Mouse (Mus musculus) embryo, embryonic 10.5 days (tissue): ENCODE measurements around the gene Myo10.

Source experiments
- DNase-seq: peaks from one replicate; pipeline ENCODE4 v3.0.0-alpha.2; 2015; ENCODE audit warnings: low spot score

Gene Myo10

DNA sequence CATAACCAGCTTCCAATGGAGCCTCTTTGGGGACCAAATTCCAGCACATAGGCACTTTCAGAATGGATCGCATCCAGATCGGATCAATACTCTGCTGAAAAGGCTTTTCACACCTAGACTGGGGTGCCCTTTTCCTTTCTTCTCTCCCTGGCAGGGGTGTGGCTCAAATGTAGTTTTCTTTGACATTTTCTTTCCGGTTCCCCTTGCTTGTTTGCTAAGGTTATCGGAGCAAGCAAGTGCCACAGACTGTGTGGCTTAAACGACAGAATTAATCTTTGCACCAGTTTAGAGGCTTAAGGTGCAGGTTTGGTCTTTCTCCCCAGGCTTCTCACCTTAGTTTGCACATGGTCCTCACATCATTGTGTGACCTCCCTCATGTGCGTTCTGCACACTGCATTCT is 11.1 kb upstream of the Myo10 start:
- no peak for DNase-seq

DNA sequence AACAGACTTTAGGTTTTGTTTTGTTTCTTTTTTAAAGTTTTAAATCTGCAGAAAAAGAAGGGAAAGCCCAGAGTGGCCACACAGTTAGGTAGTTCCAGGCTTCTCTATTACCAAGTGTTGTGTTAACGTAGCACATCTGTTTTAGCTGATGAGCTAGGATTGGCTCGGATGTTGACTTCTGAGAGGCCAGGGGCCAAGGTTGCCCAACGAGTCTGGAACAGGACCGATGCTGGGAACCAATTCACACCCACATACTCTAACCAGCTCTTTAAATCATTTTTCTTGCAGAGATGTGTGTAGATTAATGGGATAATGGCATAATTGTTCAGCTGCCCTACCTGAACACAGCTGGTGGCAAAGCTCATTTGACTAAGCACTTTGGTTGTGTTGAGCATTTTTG is 1.8 kb upstream of the Myo10 start:
- DNase-seq = no peak

DNA sequence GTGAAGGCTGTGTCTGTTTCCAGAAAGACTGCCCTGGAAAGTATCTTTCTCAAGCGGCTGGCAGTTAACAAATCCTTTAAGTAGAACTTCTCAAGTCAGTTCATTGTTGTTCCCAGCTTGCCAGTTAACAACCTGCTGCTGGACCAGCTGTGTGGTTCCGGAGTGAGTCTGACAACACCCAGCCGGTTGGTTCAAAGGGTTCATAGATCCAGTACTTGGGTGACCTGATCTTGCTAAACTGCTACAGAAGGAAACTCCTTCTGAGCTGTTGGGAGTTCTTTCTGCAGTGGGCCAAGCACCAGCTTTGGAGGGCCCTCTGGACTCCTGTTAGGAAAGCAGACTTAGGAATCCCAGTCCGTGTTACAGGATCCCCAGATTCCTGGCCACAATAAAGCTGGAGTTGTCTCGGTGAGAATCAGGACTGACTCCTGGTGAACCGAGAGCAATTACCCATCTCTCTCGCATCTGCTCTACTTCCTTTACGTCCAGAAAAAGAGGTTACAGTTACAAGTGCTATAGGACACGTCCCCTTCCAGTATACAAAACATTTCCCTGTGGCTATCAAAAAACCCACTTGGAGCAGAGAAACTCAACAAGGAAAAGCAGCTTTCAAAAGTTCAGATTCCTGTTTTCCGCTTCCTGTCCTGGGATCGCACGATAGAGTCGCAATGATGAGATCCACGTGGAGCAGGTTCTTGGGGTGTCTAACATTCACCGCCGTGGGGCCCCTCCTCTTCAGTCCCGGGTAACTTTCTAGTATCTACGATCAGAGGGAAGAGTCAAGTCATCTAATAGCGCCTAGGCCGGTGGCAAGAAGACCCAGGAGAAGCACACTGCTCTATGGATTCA is 750 bp upstream of the Myo10 start:
- peak; percentile 26 for DNase-seq

GRCm38 (mm10) chr15:25622867-25623471 is 644 bp downstream of the Myo10 start:
- peak; percentile 67 for DNase-seq

GRCm38 (mm10) chr15:25623556-25624180 is 1.3 kb downstream of the Myo10 start:
- no peak for DNase-seq

DNA sequence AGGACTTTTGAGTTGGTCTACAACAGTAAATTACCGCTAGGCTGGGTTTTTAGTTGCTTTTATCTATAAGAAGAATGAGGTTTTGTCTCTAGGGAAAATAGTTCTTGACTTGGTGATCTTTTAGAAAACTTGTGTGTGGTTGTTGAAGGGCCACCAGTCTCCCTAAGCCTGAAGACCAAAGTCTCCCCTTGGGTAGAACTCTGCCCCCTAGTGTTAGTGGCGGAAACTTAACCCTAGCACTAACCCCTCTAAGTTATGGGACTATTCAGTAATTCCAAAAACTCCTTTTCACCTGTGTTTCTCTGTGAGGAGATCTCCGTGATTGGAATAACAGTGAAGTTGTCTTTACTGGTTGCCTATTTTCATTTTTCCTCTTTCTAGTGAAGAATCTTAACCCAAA is 1.9 kb downstream of the Myo10 start:
- peak; percentile 65 for DNase-seq

DNA sequence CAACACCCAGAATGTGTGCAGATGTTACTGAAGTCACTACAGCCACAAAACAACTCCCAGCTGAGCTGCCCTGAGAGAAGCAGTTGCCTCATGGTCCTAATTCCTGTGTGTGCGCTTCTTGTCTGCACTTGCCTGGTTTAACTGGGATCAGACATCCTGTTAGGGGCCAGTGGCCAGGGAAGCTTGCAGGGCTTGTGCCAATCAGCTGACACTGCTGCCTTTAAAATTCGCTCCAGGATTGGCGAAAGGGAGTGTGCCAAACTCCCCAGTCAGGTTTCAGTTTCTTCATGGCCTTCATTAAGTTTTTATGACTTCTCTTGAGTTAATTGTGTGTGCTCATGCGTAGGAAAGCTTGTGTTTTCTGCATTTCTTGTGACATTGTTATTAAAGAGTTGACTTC is 3.1 kb downstream of the Myo10 start:
- DNase-seq = no peak

DNA sequence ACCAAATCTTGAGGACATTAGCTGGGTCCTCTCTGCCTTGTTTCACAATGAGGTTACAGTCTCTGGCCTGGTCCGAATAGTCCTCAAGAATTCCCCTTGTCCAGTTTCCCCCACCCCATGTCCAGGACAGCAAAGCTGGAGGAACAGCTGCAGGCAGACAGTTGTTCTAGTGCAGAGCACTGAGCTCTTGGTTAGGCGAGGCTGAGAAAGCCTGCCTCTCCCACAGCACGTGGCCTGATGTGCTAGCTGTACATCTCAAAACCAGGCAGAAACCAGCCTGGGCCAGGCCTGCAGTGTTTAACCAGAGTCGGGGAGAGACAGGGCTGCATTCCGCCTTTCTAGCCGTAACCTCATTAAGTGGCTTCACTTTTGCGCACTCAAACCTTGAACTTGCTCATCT is 4.7 kb downstream of the Myo10 start:
- no peak for DNase-seq

DNA sequence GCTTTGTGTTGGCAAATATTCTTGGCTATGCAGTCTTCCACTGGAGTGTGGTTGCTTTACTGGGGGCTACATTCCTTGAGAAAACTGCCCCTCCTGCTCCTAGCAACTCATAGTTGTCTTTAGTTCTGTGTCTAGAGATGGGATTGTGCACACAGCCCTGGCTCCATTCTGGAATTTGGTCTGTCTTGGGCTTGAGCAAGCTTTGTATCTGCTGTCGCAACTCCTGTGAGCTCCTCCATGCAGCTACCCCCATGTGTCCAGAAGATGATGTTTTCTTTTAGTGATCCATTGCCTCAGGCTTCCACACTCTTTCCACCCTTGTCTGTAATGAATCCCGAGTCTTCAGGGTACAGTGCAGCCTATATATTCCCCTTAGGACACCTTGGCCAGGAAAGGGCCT is 5.9 kb downstream of the Myo10 start:
- no peak for DNase-seq

DNA sequence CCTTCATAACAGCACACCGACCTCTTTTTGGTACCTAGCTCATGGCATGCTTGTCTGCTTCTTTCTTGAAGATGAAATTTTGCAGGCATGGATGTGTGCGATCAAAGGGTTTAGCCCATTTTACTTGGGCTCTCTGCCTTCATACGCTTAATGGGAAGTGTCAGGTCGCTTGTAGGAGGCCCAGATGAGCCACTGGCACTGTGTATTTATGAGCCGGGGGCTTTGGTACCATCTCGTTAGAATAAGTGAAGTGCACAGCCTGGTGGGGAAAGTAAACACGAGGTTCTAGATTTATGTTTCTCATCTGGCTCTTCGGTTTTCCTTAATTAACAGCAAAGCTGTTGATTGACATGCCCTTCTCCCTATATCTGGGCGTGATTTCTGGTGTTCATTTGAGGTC is 8.4 kb downstream of the Myo10 start:
- no peak for DNase-seq

DNA sequence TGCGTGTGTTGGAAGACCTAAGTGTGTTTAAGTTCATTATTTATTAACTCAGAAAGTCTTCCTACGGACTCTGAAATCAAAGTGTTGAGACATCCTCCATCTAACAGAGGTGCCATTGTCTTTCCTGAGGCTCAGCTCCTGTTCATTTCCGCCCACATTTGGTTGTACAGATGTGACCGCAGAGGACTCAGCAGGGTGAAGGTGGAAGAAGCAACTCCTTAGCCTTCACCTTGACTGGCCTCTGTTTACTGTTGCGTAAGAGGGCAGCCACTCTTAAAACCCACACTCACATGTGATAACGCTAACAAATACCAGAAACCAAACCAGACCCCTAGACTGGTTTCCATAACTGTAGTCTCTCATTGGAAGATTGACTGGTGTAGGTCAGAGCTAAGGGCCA is 9.0 kb downstream of the Myo10 start:
- no peak for DNase-seq

GRCm38 (mm10) chr15:25632902-25633301 is 10.6 kb downstream of the Myo10 start:
- no peak for DNase-seq

- DNase-seq = no peak
Observed at GRCm38 (mm10) chr15:25633674-25634340, 11.5 kb downstream of the Myo10 start.

GRCm38 (mm10) chr15:25637727-25638126 is 15.4 kb downstream of the Myo10 start:
- DNase-seq = no peak

GRCm38 (mm10) chr15:25639217-25639616 is 16.9 kb downstream of the Myo10 start:
- no peak for DNase-seq

- no peak for DNase-seq
Observed at GRCm38 (mm10) chr15:25640840-25641752, 18.8 kb downstream of the Myo10 start.

GRCm38 (mm10) chr15:25642214-25643058 is 20.1 kb downstream of the Myo10 start:
- no peak for DNase-seq

DNA sequence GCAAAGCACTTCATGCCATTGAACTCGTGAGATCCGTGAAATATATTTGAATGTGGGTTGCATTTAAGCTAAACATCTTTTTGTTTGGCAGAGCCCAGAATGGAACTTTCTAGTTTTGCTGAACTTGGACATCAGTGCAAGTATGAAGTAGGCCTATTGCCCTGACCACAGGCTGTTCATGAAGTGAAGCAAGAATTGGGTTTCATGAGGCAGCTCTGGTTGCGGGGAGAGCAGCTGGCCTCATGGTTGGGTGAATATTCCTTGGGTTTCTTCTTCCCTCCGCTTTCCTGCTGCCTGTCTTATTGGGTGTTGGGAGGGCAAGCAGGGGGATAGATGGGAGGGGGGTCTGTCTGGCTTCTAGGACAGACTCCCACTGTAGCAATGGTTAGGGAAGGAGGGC is 23.5 kb downstream of the Myo10 start:
- no peak for DNase-seq

DNA sequence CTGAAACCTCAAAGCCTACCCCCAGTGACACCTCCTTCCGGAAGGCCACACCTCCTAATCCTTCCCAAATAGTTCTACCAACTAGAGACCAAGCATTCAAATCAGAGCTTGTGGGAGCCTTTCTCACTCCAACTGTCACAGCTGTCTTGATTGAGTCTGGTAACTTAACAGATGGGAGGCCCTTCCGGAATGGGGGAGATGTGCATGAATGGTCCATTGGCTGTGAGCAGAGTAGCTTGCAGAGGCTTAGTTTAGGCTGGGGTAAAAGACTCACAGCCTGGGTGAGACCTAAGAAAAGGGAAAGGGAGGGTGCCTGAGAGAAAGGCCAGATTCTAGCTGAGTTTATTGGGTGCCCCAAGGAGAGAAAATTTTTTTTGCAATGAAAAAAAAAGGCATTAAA is 26.0 kb downstream of the Myo10 start:
- DNase-seq = no peak

- DNase-seq = no peak
Observed at GRCm38 (mm10) chr15:25650371-25650770, 28.0 kb downstream of the Myo10 start.

DNA sequence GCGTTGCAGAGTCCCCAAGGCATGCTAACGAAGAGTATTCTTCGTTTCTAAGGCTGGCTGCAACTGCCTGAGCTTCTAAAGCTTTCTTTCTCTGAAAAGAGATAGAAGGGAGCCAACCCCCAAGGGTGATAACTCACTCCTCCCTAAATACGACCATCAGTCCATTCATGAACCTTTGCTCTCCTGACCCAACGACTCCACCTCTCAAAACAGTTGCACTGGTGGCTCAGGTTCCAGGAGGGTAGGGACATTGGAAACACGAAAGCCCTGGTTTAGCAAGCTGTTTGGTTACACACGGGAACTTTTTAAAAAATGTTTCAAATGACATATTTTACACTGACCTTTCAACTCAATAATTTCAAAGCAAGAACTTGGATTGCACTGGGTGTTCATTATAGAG is 29.5 kb downstream of the Myo10 start:
- DNase-seq = no peak
